Mouse (Mus musculus): ENCODE measurements around the gene Prr14.

DNA sequence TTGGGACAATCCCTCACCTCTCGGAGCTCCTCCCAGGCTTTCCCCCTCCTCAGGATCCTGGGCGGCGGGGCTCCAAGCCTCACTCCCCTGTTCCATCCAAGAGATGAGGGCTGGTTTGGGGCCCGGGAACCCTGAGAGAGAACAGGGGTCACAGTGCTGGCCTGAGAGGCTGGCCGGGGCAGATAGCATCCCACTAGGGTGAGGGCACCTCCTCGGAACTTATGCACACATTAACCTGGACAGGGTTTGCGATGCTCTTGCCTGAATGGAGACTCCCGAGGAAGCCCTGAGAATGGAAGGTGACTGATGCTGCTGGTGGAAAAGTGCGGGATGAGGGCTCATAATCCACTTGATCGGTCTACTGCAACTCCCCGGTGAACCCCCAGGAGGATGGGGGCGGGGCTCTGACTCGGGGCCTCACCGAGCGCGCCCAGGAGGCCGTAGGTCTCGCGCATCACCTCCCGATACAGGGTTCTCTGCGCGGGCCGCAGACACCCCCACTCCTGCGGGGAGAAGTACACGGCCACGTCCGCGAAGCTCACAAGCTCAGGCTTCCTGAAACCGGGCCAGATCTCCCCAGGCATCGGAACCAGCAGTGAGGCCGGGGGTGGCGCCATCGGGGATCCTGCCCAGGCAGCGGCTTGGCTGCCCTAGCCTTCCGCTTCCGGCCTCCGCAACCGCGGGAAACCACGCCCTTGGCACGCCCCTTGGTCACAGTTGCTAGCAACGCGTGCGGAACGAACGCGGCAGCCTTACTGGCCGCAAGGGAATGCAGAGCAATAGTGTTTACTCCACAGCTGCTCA, 37.8 kb upstream of the Prr14 start, which contains the start of gene Zfp688:
- TF ChIP-seq POLR2AphosphoS5 (IDR thresholded peaks at IDR 0.05; ENCODE audit: insufficient replicate concordance, low read depth, low read length) (no peak), GATA1 (IDR thresholded peaks at IDR 0.05; ENCODE audit: borderline replicate concordance, low read length) (no peak), CTCF (IDR thresholded peaks at IDR 0.05; ENCODE audit: low read depth, low read length) (no peak)
